Mouse (Mus musculus): ENCODE data around the gene Sik3. TPM values are rescaled to one million over a fixed set of nuclear protein-coding genes. Genes with fewer than 3 reads are reported as not detected.

Gene Sik3
- polyA plus RNA-seq, 1 experiment from 2014 or later: 5.0 TPM

DNA sequence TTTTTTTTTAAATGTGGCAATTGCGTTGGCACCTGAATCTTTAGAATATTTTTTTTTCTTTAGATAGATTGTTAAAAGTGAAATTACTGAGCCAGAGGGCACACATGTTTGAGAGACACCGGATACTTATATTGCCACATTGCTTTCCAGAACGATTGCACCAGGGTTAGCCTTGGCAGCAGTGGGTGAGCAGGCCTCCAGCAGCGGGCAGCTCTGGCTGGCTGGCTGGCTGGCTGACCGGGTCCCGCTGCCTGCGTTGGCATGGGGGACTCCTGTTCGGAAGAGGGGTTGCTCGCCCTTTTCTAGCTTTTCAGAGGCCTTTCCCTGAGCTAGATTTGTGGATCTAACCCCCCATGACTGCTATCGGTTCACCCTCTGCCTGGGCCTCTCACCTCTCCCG, 11.0 kb downstream of the Sik3 start:
- 81% methylated on average over 11 of the region's 11 CpGs for WGBS (ENCODE audit: insufficient replicate concordance)
- Histone ChIP-seq H3K4me3 (ENCODE audit: low read depth, low read length) (no peak overlapping the region), H3K27ac (ENCODE audit: low read depth) (no peak overlapping the region), H3K4me1 (ENCODE audit: insufficient read depth) (0 out of 2 replicates have a peak, but pooled peaks cover 7% of the 10 kb centered on the region), H3K9me3 (ENCODE audit: low read length) (no peaks in the 10 kb centered on the region), H3K36me3 (replicated peaks; ENCODE audit: insufficient read depth, low read length) (peaks cover 6% of the 10 kb centered on the region; the same call in 1 of the 2 replicates), H3K9ac (replicated peaks) (no peak overlapping the region), H3K4me2 (ENCODE audit: low read depth, low read length) (no peak overlapping the region), H3K27me3 (ENCODE audit: insufficient read depth, low read length) (no peaks in the 10 kb centered on the region)
- no peak for ATAC-seq
- TF ChIP-seq EP300 (IDR thresholded peaks at IDR 0.05; ENCODE audit: low read depth) (no peak), CTCF (IDR thresholded peaks at IDR 0.05; ENCODE audit: low read depth) (no peak)
- DNase-seq: no peak

DNA sequence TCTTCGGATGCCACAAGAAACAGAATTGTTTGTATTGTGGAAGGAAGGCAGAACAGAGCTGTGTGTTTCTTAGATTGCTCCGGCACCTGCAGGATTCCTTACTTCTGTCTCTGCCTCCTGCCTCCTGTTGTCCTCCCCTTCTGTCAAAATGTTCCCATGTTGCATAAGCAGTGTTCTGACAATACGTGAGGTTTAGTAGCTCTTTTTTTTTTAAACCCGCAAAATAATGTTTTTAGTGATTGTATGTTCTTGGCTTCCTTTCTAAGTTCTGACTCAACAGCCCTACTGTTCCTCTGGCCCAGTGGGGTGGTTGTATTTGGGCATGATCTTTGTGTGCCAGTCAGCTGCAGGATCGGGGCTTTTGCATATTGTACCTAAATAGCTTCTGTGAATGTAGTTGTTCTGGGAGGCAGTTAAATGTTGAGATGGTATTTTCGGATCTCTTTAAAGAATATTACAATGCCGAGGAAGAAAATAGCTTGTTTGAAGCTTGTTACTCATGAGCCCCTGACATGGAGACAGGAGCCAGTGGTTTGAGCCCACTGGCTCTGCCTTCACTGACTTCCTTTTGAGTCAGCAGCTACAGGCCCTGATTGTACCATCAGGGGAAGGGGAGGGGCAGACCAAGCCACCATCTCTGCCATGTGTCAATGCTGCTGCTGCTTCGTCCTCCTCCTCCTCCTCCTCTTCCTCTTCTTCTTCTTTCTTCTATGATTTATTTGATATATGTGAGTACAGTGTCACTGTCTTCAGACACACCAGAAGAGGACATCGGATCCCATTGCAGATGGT, 13.6 kb downstream of the Sik3 start:
- no peak for TF ChIP-seq EP300 (IDR thresholded peaks at IDR 0.05; ENCODE audit: low read depth)
- TF ChIP-seq CTCF (IDR thresholded peaks at IDR 0.05; ENCODE audit: low read depth): no peak
- Histone ChIP-seq H3K4me2 (ENCODE audit: low read depth, low read length) (no peak overlapping the region), H3K9ac (replicated peaks) (no peak overlapping the region), H3K36me3 (replicated peaks; ENCODE audit: insufficient read depth, low read length) (no peaks in the 10 kb centered on the region; the same call in 1 of the 2 replicates), H3K27ac (ENCODE audit: low read depth) (no peak overlapping the region), H3K27me3 (ENCODE audit: insufficient read depth, low read length) (no peaks in the 10 kb centered on the region), H3K4me1 (ENCODE audit: insufficient read depth) (peaks cover 15% of the 10 kb centered on the region), H3K9me3 (ENCODE audit: low read length) (no peaks in the 10 kb centered on the region), H3K4me3 (ENCODE audit: low read depth, low read length) (no peak overlapping the region)
- WGBS (ENCODE audit: insufficient replicate concordance): 73% methylated on average over 9 of the region's 9 CpGs
- ATAC-seq (no peak), DNase-seq (no peak)

DNA sequence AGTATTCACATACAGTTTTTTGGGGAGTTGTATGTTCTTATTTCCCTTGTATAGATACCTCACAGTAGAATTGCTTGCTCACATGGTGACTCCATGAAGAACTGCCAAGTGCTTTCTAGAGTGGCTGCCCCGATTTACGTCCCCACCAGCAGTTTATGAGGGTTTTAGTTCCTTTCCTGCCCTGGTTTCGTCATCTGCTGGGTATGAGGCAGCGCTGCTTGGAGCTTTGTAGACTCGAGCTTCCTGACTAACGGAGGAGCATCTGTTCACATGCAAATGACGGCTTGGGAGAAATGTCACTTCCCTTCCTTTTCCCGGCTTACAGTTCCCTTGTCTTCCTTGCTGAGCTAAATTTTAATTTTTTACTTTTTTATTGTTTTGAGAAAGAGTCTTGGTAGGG, 15.4 kb downstream of the Sik3 start:
- Histone ChIP-seq H3K27ac (ENCODE audit: low read depth) (no peak overlapping the region), H3K36me3 (replicated peaks; ENCODE audit: insufficient read depth, low read length) (no peaks in the 10 kb centered on the region; the same call in 1 of the 2 replicates), H3K4me1 (ENCODE audit: insufficient read depth) (peaks cover 17% of the 10 kb centered on the region), H3K9ac (replicated peaks) (no peak overlapping the region), H3K9me3 (ENCODE audit: low read length) (no peaks in the 10 kb centered on the region), H3K4me3 (ENCODE audit: low read depth, low read length) (no peak overlapping the region), H3K4me2 (ENCODE audit: low read depth, low read length) (no peak overlapping the region), H3K27me3 (ENCODE audit: insufficient read depth, low read length) (no peaks in the 10 kb centered on the region)
- no peak for DNase-seq
- TF ChIP-seq EP300 (IDR thresholded peaks at IDR 0.05; ENCODE audit: low read depth): no peak
- TF ChIP-seq CTCF (IDR thresholded peaks at IDR 0.05; ENCODE audit: low read depth): no peak
- no peak for ATAC-seq
- WGBS (ENCODE audit: insufficient replicate concordance): 51% methylated on average over 8 of the region's 8 CpGs

- ATAC-seq: no peak
- WGBS (ENCODE audit: insufficient replicate concordance): 75% methylated on average over 6 of the region's 6 CpGs
Observed at GRCm38 (mm10) chr9:46029534-46029933, 16.9 kb downstream of the Sik3 start.

DNA sequence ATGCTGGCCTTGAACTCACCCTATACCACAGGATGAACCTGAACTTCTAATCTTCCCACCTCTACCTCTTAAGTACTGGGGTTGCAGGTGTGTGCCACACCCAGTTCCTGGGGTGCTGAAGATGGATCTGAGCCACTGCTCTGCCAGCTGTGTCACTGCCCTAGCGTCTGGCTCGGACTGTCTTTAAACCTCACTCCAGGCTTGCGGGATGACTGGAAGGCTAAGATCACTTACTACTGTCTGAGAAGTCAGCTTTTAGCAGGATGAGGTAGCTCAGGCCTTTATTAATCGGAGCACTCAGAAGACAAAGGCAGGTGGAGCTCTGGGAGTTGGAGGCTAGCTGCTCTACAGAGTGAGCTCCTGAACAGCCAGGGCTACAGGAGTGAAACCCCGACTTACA, 17.6 kb downstream of the Sik3 start:
- Histone ChIP-seq H3K9ac (replicated peaks) (no peak overlapping the region), H3K36me3 (replicated peaks; ENCODE audit: insufficient read depth, low read length) (peaks cover 2% of the 10 kb centered on the region; the same call in 1 of the 2 replicates), H3K27me3 (ENCODE audit: insufficient read depth, low read length) (no peaks in the 10 kb centered on the region), H3K27ac (ENCODE audit: low read depth) (no peak overlapping the region), H3K4me2 (ENCODE audit: low read depth, low read length) (no peak overlapping the region), H3K4me1 (ENCODE audit: insufficient read depth) (peaks cover 26% of the 10 kb centered on the region), H3K4me3 (ENCODE audit: low read depth, low read length) (no peak overlapping the region), H3K9me3 (ENCODE audit: low read length) (no peaks in the 10 kb centered on the region)
- TF ChIP-seq EP300 (IDR thresholded peaks at IDR 0.05; ENCODE audit: low read depth): no peak
- TF ChIP-seq CTCF (IDR thresholded peaks at IDR 0.05; ENCODE audit: low read depth): no peak
- WGBS (ENCODE audit: insufficient replicate concordance): 81% methylated on average over 5 of the region's 5 CpGs
- DNase-seq (no peak), ATAC-seq (no peak)

More at GRCm38 (mm10) chr9:46029534-46029933, 16.9 kb downstream of the Sik3 start:
- TF ChIP-seq EP300 (IDR thresholded peaks at IDR 0.05; ENCODE audit: low read depth) (no peak), CTCF (IDR thresholded peaks at IDR 0.05; ENCODE audit: low read depth) (no peak)
- Histone ChIP-seq H3K27ac (ENCODE audit: low read depth) (no peak overlapping the region), H3K27me3 (ENCODE audit: insufficient read depth, low read length) (no peaks in the 10 kb centered on the region), H3K9ac (replicated peaks) (no peak overlapping the region), H3K4me3 (ENCODE audit: low read depth, low read length) (no peak overlapping the region), H3K9me3 (ENCODE audit: low read length) (no peaks in the 10 kb centered on the region), H3K36me3 (replicated peaks; ENCODE audit: insufficient read depth, low read length) (peaks cover under 1% of the 10 kb centered on the region; the same call in 1 of the 2 replicates), H3K4me1 (ENCODE audit: insufficient read depth) (peaks cover 26% of the 10 kb centered on the region), H3K4me2 (ENCODE audit: low read depth, low read length) (no peak overlapping the region)
- no peak for DNase-seq

- no peak overlapping the region for H3K4me2 ChIP-seq (ENCODE audit: low read depth, low read length)
- 73% methylated on average over 6 of the region's 6 CpGs for WGBS (ENCODE audit: insufficient replicate concordance)
- H3K4me1 ChIP-seq (ENCODE audit: insufficient read depth): peaks cover 26% of the 10 kb centered on the region
- no peaks in the 10 kb centered on the region for H3K9me3 ChIP-seq (ENCODE audit: low read length)
- H3K36me3 ChIP-seq (replicated peaks; ENCODE audit: insufficient read depth, low read length): peaks cover 2% of the 10 kb centered on the region; the same call in 1 of the 2 replicates
- H3K9ac ChIP-seq (replicated peaks): no peak overlapping the region
- no peaks in the 10 kb centered on the region for H3K27me3 ChIP-seq (ENCODE audit: insufficient read depth, low read length)
- no peak overlapping the region for H3K4me3 ChIP-seq (ENCODE audit: low read depth, low read length)
- no peak for TF ChIP-seq CTCF (IDR thresholded peaks at IDR 0.05; ENCODE audit: low read depth)
- no peak for TF ChIP-seq EP300 (IDR thresholded peaks at IDR 0.05; ENCODE audit: low read depth)
- DNase-seq (no peak), ATAC-seq (no peak)
- no peak overlapping the region for H3K27ac ChIP-seq (ENCODE audit: low read depth)
Observed at GRCm38 (mm10) chr9:46030968-46031367, 18.3 kb downstream of the Sik3 start.

All from liver, postnatal 0 days (tissue).